Mouse (Mus musculus) brown adipose tissue, adult 24 weeks (tissue): ENCODE measurements around the gene Exosc1. TPM values are rescaled to one million over a fixed set of nuclear protein-coding genes. Genes with fewer than 3 reads are reported as not detected.
"Not testable (repeated sequence)": the region's sequence is repeated elsewhere in the genome, so short reads cannot be mapped to it uniquely, and the experiment has no call there.

ENCODE experiments used
- H3K27ac ChIP-seq: fragments of 200-500 bp; replicated peaks from 2 replicates; pipeline ENCODE4 v1.5.1; 2012; ENCODE audit warnings: low read depth, mild to moderate bottlenecking, low read length
- H3K4me1 ChIP-seq: fragments of 200-500 bp; 2 replicates; pipeline ENCODE4 v1.6.1; 2012; ENCODE audit warnings: low read length, mixed read lengths; ENCODE audit not compliant: control insufficient read depth, insufficient read depth, insufficient read length
- H3K4me3 ChIP-seq: fragments of 200-500 bp; 2 replicates; pipeline ENCODE4 v1.5.1; 2012; ENCODE audit warnings: low read depth, mild to moderate bottlenecking, low read length, moderate library complexity; ENCODE audit not compliant: insufficient read depth
- polyA plus RNA-seq: library from polyadenylated mRNA; stranded (reverse); fragments of >200 nt; gene quantifications from 2 replicates; pipeline ENCODE4 v1.2.4, GENCODE M21; 2012; ENCODE audit not compliant: missing spikeins, insufficient read depth, insufficient read length

Gene Exosc1
- polyA plus RNA-seq, 1 experiment, result 21.6 TPM

- H3K27ac ChIP-seq, result no peak overlapping the region
- peaks cover 4% of the 10 kb centered on the region; the same call in 1 of the 2 replicates for H3K4me1 ChIP-seq
Observed at GRCm38 (mm10) chr19:41932686-41933085, 537 bp downstream of the Exosc1 start.

DNA sequence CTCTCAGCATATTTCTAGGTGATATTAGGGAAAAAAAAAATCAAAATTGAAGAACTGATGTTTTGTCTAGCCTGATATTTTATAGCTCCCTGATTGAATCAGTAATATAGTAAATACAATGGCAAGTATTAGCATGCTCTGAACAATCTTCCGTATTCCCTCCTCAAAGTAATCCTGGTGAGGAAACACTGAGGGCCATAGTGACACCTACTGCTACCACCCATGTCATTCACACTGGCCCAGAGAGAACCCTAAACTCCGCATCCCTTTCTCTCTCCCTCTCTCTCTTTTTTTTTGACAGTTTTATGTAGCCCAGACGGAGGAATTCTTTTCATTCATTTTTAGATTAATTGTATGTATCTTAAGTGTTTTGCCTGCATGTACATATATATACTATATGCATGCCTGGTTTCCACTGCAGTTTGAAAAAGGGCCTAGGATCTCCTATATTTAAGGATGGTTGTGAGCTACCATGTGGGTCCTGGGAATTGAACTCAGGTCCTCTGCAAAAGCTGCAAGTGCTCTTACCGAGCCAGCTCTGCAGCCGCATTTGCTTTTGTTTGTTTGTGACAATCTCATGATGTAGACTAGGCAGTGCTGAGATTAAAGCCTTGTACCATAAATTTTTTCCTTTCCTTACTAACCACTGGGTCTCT is 12.7 kb downstream of the Exosc1 start:
- H3K27ac ChIP-seq, result no peak overlapping the region

More at GRCm38 (mm10) chr19:41932686-41933085, 537 bp downstream of the Exosc1 start:
- peak overlapping the region; percentile 84 for H3K4me3 ChIP-seq

DNA sequence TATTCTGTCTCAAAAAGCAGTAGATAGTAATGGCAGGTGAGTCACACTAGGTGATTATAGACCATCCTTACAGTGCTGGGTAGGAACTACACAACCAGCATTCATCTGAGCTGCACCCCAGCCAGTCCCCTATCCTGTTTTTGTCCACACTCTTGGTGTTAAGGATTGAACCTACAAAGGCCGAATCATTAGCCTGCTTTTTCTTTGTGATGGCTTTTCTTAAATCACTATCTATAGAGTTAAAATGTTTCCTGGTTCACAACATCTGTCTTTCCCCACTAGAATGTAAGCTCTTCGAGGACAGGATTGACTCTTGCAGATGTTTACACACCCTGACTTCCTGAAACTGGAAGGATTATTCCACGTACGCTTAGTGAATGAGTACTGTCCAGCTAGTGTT is 13.8 kb downstream of the Exosc1 start:
- Histone ChIP-seq H3K27ac (no peak overlapping the region), H3K4me3 (no peak overlapping the region), H3K4me1 (no peaks in the 10 kb centered on the region)

More for the DNA sequence above, 12.7 kb downstream of the Exosc1 start:
- H3K4me1 ChIP-seq, result no peaks in the 10 kb centered on the region
- H3K4me3 ChIP-seq, result no peak overlapping the region

DNA sequence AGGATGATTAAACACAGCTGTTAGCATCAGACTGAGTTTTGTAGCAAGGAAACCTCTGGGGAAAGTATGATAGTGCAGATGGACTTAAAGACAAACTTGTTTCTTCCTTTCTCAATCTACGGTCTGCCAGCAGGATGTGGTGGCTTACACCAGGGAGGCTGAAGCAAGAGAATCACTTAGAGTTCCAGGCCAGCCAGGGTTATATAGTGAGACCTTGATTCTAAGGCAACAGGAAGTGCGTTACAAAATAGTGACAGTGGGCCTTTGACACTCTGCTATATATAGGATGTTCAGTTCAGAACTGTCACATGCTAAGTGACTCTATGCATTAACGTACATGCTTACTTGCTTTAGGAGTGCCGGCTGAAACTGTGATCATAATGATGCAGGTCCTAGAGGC is 16.4 kb downstream of the Exosc1 start:
- Histone ChIP-seq H3K4me3 (no peak overlapping the region), H3K4me1 (peaks cover 4% of the 10 kb centered on the region; the same call in 1 of the 2 replicates), H3K27ac (no peak overlapping the region)

GRCm38 (mm10) chr19:41915294-41915693 is 17.9 kb downstream of the Exosc1 start:
- H3K4me3 ChIP-seq, result no peak overlapping the region
- H3K27ac ChIP-seq, result no peak overlapping the region
- peaks cover 4% of the 10 kb centered on the region; the same call in 1 of the 2 replicates for H3K4me1 ChIP-seq

DNA sequence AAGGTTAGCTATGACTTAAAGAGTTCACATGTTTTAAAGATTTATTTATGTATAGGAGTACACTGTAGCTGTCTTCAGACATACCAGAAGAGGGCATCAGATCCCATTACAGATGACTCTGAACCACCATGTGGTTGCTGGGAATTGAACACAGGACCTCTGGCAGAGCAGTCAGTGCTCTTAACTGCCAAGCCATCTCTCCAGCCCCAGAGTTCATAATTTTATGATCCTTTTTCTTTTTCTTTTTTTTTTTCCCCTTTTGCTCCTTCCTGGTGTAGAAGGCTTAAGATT is 18.7 kb downstream of the Exosc1 start:
- not testable (repeated sequence) for H3K27ac ChIP-seq, H3K4me3 ChIP-seq, H3K4me1 ChIP-seq

- peaks cover 4% of the 10 kb centered on the region; the same call in 1 of the 2 replicates for H3K4me1 ChIP-seq
- H3K27ac ChIP-seq, result no peak overlapping the region
- H3K4me3 ChIP-seq, result peak overlapping the region; percentile 97
Observed at GRCm38 (mm10) chr19:41913774-41914591, 19.2 kb downstream of the Exosc1 start.

GRCm38 (mm10) chr19:41912121-41913080 is 20.8 kb downstream of the Exosc1 start:
- peak overlapping the region; percentile 94 for H3K27ac ChIP-seq
- peaks cover 4% of the 10 kb centered on the region; the same call in 1 of the 2 replicates for H3K4me1 ChIP-seq
- H3K4me3 ChIP-seq, result peak overlapping the region; percentile 97

- H3K4me3 ChIP-seq, result peak within 1 kb of the TSS; percentile 97
- peak within 1 kb of the TSS; percentile 94 for H3K27ac ChIP-seq
Observed at GRCm38 (mm10) chr19:41911178-41912073, 21.8 kb downstream of the Exosc1 start, which contains the start of gene Pgam1. Pgam1 (plus strand) TSS chr19:41911923.

DNA sequence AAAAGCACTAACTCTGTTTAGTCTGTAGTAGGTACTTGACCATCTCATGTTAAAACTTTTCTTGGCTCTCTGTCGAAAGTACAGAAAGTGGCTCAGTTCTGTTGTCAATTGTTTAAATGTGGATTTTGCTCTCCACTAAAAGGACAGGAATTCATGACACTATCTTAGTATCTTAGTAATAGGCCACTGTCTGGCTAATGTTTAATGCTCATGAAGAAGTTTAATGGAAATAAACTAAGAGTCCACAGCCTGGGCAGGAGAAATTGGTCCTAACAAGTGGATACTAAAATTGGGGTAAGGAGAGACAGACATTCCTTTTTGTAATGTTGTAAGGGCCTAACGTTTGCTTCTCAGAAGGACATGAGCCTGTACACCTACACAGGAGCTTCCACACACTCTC is 22.8 kb downstream of the Exosc1 start:
- Histone ChIP-seq H3K4me3 (no peak overlapping the region), H3K27ac (no peak overlapping the region)

More at GRCm38 (mm10) chr19:41911178-41912073, 21.8 kb downstream of the Exosc1 start, which contains the start of gene Pgam1:
- peaks cover 4% of the 10 kb centered on the region; the same call in 1 of the 2 replicates for H3K4me1 ChIP-seq

DNA sequence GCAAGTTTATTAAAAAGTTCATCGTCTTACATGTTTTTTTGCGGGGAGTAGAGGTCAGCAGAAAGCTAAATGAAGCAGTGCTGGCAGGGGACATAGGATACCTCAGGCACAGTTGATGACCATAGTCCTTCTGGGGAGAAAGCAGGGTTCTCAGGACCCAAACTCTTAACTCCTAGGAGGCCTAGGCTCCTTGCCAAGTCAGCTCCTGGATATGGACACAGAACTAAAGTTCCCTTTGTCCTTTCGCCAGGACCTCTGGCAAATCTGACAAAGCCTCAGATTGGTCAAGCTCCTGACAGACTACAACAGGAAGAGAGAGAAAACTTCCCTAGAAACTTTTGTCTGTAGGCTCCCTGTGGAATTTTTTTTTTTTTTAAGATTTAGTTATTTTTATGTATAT is 24.5 kb downstream of the Exosc1 start:
- H3K4me3 ChIP-seq, result no peak overlapping the region
- peaks cover 2% of the 10 kb centered on the region; the same call in 1 of the 2 replicates for H3K4me1 ChIP-seq
- no peak overlapping the region for H3K27ac ChIP-seq

More for the DNA sequence above, 22.8 kb downstream of the Exosc1 start:
- peaks cover 4% of the 10 kb centered on the region; the same call in 1 of the 2 replicates for H3K4me1 ChIP-seq

DNA sequence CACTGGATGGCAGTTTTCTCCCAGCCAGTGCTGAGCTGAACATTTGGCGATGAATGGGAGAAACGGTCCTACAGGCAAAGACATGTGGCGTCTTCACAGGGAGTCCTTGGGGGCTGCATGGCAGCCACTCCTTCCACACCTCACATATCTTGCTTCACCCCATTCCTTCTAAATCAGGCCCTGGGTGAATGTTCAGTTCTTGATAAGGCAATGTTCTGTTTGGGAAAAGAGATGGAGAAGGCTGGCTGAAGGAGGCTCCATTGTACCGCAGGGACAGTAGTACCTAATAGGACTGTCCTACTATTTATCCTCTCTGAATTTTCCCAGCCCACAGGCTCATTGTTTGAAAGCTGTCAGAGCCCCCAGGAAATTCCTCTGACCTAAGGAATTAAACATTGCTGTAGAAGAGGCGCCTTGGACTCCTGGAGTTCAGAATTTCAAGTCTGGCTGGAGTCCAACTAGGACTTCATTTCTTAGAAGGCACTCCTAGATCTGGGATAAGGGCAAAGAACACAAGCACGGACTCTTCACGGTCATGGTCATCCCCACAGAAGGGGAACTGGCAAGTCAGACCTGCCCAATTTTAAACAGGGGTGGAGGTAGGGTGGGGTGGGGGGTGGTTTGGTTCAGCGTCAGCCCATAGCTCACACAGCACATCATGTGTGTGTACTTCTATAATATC is 26.0 kb downstream of the Exosc1 start:
- Histone ChIP-seq H3K27ac (no peak overlapping the region), H3K4me1 (no peaks in the 10 kb centered on the region), H3K4me3 (no peak overlapping the region)

DNA sequence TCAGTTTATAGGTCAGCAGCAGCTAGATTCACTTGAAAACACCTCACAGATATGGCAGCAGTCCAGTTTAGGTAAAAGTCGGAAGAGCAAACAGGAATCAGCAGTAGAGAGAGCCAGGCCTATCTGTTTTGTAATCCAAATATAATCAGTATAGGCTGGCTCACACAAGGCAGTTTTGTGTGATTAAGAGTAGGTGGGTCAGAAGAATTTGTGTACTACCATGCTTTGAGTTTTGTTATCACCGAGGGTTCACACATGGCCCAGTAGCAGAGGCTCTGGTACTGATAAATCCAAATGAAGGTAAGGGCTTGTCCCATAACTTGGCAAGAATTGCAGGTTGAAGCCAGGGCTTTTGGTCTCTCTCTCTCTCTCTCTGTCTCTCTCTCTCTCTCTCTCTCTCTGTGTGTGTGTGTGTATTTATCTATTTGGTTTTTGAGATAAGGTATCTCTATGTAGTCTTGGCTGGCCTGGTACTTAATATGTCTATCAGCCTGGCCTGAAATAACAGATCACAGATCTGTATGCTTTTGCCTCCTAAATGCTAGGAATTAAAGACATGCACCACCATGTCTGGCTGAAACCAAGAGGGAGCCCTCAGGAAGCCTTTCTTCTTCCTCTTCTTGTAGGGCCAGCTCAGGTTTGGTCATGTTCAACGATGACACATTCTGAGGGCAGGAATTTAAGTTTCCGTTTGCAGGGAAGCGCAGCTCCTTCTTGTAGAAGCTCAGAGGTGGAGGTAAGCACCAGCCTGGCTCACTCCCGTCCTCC is 26.7 kb downstream of the Exosc1 start:
- Histone ChIP-seq H3K4me3 (no peak overlapping the region), H3K4me1 (no peaks in the 10 kb centered on the region), H3K27ac (no peak overlapping the region)
